Mouse (Mus musculus) hindbrain, embryonic 15.5 days (tissue): ENCODE results near the gene Ccdc9b. TPM values are rescaled to one million over a fixed set of nuclear protein-coding genes. Genes with fewer than 3 reads are reported as not detected.

ENCODE experiments used
- ATAC-seq: fragments of 200-750 bp; cut with Nextera tagmentation; 2 replicates; pipeline ENCODE4 v1.8.0; 2017; ENCODE audit warnings: low read depth, moderate number of reproducible peaks, moderate TSS enrichment; ENCODE audit not compliant: low FRiP score
- H3K27ac ChIP-seq: fragments of 300-500 bp; sonication (generic); replicated peaks from 2 replicates; pipeline ENCODE4 v1.5.1; 2015; ENCODE audit warnings: mild to moderate bottlenecking, inconsistent platforms
- H3K27me3 ChIP-seq: fragments of 300-500 bp; sonication (generic); 2 replicates; pipeline ENCODE4 v1.6.1; 2015; ENCODE audit warnings: control low read depth, inconsistent platforms
- H3K36me3 ChIP-seq: fragments of 300-500 bp; sonication (generic); 2 replicates; pipeline ENCODE4 v1.6.1; 2015; ENCODE audit warnings: control low read depth, inconsistent platforms
- H3K4me1 ChIP-seq: fragments of 300-500 bp; sonication (generic); replicated peaks from 2 replicates; pipeline ENCODE4 v1.6.1; 2015; ENCODE audit warnings: control low read depth, inconsistent platforms
- H3K4me2 ChIP-seq: fragments of 300-500 bp; sonication (generic); 2 replicates; pipeline ENCODE4 v1.6.1; 2015; ENCODE audit warnings: moderate library complexity, mild to moderate bottlenecking, inconsistent platforms
- H3K4me3 ChIP-seq: fragments of 300-500 bp; sonication (generic); 2 replicates; pipeline ENCODE4 v1.5.1; 2015; ENCODE audit warnings: mild to moderate bottlenecking, inconsistent platforms
- H3K9ac ChIP-seq: fragments of 300-500 bp; sonication (generic); 2 replicates; pipeline ENCODE4 v1.6.1; 2015; ENCODE audit warnings: inconsistent platforms
- H3K9me3 ChIP-seq: fragments of 300-500 bp; sonication (generic); 2 replicates; pipeline ENCODE4 v1.6.1; 2016; ENCODE audit warnings: control low read depth, inconsistent platforms
- WGBS: fragments of 180-500 bp; shearing (Covaris S2); methylation state at CpG from one replicate; pipeline ENCODE4 v1.1.7; 2015; 5-methylcytosine and 5-hydroxymethylcytosine counted together
- polyA plus RNA-seq: library from polyadenylated mRNA; unstranded; fragments of >200 nt; fragmentation: Nextera tagmentation; extraction: Ambion mirVana; gene quantifications from 2 replicates; pipeline ENCODE4 v1.2.1, GENCODE M21; 2015

The Ccdc9b gene
- polyA plus RNA-seq, 1 experiment from 2014 or later = 1.0 TPM

DNA sequence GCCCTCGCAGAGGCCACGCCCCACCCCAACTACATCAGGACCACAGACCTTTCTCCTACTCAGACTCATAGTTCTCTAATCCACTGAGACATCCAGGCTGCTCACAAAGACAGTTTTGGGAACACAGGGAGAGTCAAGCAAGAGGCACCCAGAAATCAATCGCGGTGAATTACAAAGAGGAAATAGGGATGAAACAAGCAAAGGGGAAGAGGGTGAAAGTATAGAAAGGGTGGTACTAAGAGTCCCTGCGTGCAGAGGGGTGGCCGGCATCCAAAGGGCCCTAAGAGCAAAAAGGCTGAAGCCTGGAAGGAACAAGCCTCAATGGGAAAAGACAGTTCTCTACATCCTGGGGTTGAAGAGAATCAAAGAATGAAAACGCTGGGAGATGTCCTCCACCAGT lies 17.8 kb downstream of the Ccdc9b start:
- peaks cover 49% of the 10 kb centered on the region for H3K4me1 ChIP-seq
- H3K27ac ChIP-seq = no peak overlapping the region
- peak overlapping the region; percentile 83 for H3K4me3 ChIP-seq
- peak overlapping the region; percentile 93 for H3K4me2 ChIP-seq
- H3K36me3 ChIP-seq = no peaks in the 10 kb centered on the region
- no peak overlapping the region for H3K9ac ChIP-seq
- H3K9me3 ChIP-seq = no peaks in the 10 kb centered on the region
- ATAC-seq = no peak
- H3K27me3 ChIP-seq = peaks cover 13% of the 10 kb centered on the region; the same call in 1 of the 2 replicates
- WGBS = 9% methylated on average over 7 of the region's 7 CpGs

DNA sequence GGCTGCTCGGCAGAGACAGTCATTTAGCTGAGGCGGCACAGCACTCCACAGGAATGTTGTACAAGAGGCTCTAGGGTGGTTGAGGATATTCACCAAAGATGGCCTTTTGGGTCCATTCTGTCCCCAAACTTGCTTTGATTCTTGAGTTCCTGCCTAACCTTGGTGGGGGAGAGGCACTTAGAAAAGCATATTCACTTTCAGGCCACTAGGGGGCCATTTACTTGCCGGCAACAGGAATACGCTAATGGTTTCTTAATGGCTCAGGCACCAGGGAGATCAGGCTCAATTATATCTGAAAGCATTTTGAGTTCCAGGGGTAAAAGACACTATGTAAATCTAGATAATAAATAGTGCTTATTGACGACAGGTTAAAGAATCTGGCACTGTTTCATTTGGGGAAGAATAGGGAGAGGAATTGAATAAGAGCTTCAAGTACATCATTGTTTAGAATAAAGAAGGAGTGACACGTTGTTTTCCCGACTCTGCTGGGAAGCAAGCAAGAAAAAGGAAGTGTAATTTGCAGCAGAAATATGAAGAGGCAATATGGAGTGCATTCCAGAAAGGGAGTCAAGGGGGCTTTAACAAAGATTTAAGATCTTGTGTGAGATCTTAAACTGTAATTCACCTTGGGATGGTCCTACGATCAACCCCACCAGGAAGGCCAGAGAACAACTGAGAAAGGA lies 19.1 kb downstream of the Ccdc9b start:
- H3K36me3 ChIP-seq = no peaks in the 10 kb centered on the region
- no peak overlapping the region for H3K4me2 ChIP-seq
- H3K27me3 ChIP-seq = peaks cover 13% of the 10 kb centered on the region; the same call in 1 of the 2 replicates
- no peaks in the 10 kb centered on the region for H3K9me3 ChIP-seq
- 22% methylated on average over 8 of the region's 8 CpGs for WGBS
- H3K4me3 ChIP-seq = no peak overlapping the region
- no peak overlapping the region for H3K9ac ChIP-seq
- ATAC-seq = no peak
- no peak overlapping the region for H3K27ac ChIP-seq
- peaks cover 37% of the 10 kb centered on the region for H3K4me1 ChIP-seq

- peaks cover 13% of the 10 kb centered on the region; the same call in 1 of the 2 replicates for H3K27me3 ChIP-seq
- 72% methylated on average over 9 of the region's 9 CpGs for WGBS
Measured at GRCm38 (mm10) chr2:118741183-118741582, 21.3 kb downstream of the Ccdc9b start.

DNA sequence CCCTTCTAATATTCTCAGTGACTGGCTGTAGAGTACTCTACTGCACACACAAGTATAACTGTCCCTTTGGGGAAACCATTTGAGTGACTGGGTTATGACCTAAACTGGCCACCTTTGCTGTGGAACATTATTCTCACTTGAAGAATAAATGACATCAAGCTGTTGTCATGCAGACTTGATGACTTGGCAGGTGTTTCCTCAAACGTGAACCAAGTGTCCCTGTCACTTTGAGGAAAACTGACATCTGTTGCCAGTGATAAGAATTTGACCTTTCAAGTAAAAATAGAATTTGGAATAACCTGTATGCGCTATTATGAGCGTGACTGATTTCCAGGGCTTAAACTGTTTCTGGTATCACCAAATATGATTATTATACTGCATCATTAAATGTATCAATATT lies 22.1 kb downstream of the Ccdc9b start:
- Histone ChIP-seq H3K27ac (no peak overlapping the region), H3K9ac (no peak overlapping the region), H3K4me2 (no peak overlapping the region), H3K4me3 (no peak overlapping the region), H3K27me3 (peaks cover 15% of the 10 kb centered on the region; the same call in 1 of the 2 replicates), H3K4me1 (peaks cover 17% of the 10 kb centered on the region), H3K36me3 (no peaks in the 10 kb centered on the region), H3K9me3 (no peaks in the 10 kb centered on the region)
- ATAC-seq = no peak
- WGBS = 69% methylated on average over 3 of the region's 3 CpGs

More at GRCm38 (mm10) chr2:118741183-118741582, 21.3 kb downstream of the Ccdc9b start:
- Histone ChIP-seq H3K9me3 (no peaks in the 10 kb centered on the region), H3K9ac (no peak overlapping the region), H3K4me1 (peaks cover 18% of the 10 kb centered on the region), H3K36me3 (no peaks in the 10 kb centered on the region), H3K4me3 (no peak overlapping the region), H3K27ac (no peak overlapping the region), H3K4me2 (no peak overlapping the region)
- ATAC-seq = no peak

DNA sequence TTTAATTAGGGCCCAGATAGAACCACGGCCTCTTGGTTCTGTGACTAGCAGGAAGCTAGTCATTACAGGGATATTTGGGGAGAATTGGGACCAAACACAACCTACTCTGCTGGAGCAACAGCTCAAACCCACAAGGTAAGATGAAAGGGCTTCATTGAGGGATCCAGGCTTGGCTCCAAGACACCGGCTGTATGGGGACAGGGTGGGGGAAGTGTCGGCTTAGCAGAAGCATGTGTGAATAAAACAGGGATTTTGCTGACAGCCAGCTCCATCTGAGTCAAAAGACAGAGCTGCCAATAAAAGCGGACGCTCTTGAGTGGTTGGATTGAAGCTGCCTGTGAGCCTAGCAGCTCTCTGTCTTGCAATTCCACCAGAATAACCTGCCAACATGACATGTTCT lies 29.1 kb downstream of the Ccdc9b start:
- no peaks in the 10 kb centered on the region; the same call in 1 of the 2 replicates for H3K4me1 ChIP-seq
- no peak overlapping the region for H3K4me3 ChIP-seq
- H3K9ac ChIP-seq = no peak overlapping the region
- H3K27ac ChIP-seq = no peak overlapping the region
- H3K36me3 ChIP-seq = no peaks in the 10 kb centered on the region
- 57% methylated on average over 5 of the region's 5 CpGs for WGBS
- no peaks in the 10 kb centered on the region for H3K9me3 ChIP-seq
- H3K27me3 ChIP-seq = peaks cover 8% of the 10 kb centered on the region; the same call in 1 of the 2 replicates
- no peak for ATAC-seq
- no peak overlapping the region for H3K4me2 ChIP-seq

- H3K4me1 ChIP-seq = no peaks in the 10 kb centered on the region; the same call in 1 of the 2 replicates
- no peak overlapping the region for H3K4me2 ChIP-seq
- no peak overlapping the region for H3K4me3 ChIP-seq
- no peaks in the 10 kb centered on the region for H3K9me3 ChIP-seq
- ATAC-seq = no peak
- 88% methylated on average over 5 of the region's 5 CpGs for WGBS
- no peak overlapping the region for H3K27ac ChIP-seq
- no peaks in the 10 kb centered on the region for H3K36me3 ChIP-seq
- no peak overlapping the region for H3K9ac ChIP-seq
- H3K27me3 ChIP-seq = peaks cover 12% of the 10 kb centered on the region; the same call in 1 of the 2 replicates
Measured at GRCm38 (mm10) chr2:118731981-118732380, 30.5 kb downstream of the Ccdc9b start.

- Histone ChIP-seq H3K4me2 (no peak overlapping the region), H3K27ac (no peak overlapping the region), H3K9me3 (no peaks in the 10 kb centered on the region), H3K36me3 (no peaks in the 10 kb centered on the region), H3K4me3 (no peak overlapping the region), H3K4me1 (no peaks in the 10 kb centered on the region; the same call in 1 of the 2 replicates), H3K27me3 (peaks cover 12% of the 10 kb centered on the region; the same call in 1 of the 2 replicates), H3K9ac (no peak overlapping the region)
- ATAC-seq = no peak
- WGBS = 9% methylated on average over 3 of the region's 3 CpGs
Measured at GRCm38 (mm10) chr2:118730622-118730915, 31.9 kb downstream of the Ccdc9b start.

DNA sequence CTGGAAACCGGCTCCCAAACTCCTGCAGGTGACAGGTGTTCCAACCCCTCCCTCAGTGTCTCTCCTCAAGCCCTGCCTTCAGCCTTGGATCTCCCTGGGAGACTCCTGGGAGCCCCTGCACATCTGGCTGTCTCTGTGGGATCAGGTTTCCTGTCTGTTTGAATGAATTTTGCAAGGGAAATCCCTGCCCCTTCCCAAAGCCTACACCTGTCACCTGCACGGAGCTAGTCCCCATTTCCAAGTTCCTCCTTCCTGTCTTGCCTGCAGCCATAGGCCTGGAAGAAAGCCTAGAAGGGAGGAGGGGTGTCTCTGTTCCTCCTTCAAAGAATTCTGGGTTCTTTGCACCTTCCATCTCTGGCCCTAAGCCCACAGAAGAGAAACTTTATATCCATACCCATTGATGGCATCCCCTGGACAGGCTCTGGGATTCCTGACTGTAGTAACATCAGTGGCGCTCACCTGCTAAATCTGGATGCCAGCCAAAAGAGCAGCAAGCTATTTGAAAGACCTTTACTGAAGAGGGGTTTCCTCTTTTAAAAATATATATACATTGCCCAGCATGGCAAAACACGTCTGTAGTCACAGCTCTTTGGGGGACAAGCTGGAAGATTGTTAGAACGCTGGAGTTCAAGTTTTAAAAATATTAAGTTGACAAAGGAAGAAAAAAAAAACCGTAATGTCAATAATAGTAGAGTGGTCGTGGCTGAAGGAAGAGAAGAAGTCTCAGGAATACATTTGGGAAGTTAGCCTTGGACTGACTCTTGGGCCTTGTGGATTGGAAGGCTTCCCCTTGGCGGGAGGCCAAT lies 32.4 kb downstream of the Ccdc9b start:
- Histone ChIP-seq H3K36me3 (no peaks in the 10 kb centered on the region), H3K9ac (no peak overlapping the region)
- WGBS = 30% methylated on average over 8 of the region's 8 CpGs

GRCm38 (mm10) chr2:118729194-118729593 lies 33.3 kb downstream of the Ccdc9b start:
- no peak overlapping the region for H3K9ac ChIP-seq
- no peaks in the 10 kb centered on the region; the same call in 1 of the 2 replicates for H3K4me1 ChIP-seq
- no peak overlapping the region for H3K4me3 ChIP-seq
- H3K4me2 ChIP-seq = no peak overlapping the region
- 0 out of 2 replicates have a peak, but pooled peaks cover 10% of the 10 kb centered on the region for H3K27me3 ChIP-seq
- no peaks in the 10 kb centered on the region for H3K36me3 ChIP-seq
- 55% methylated on average over 4 of the region's 4 CpGs for WGBS
- H3K9me3 ChIP-seq = no peaks in the 10 kb centered on the region
- ATAC-seq = no peak
- H3K27ac ChIP-seq = no peak overlapping the region

More for the DNA sequence above, 32.4 kb downstream of the Ccdc9b start:
- H3K4me3 ChIP-seq = no peak overlapping the region
- H3K27ac ChIP-seq = no peak overlapping the region
- H3K27me3 ChIP-seq = 0 out of 2 replicates have a peak, but pooled peaks cover 10% of the 10 kb centered on the region
- H3K4me1 ChIP-seq = no peaks in the 10 kb centered on the region; the same call in 1 of the 2 replicates
- ATAC-seq = no peak
- no peaks in the 10 kb centered on the region for H3K9me3 ChIP-seq
- H3K4me2 ChIP-seq = no peak overlapping the region

GRCm38 (mm10) chr2:118728337-118728736 lies 34.1 kb downstream of the Ccdc9b start, which contains the start of gene Plcb2:
Gene Plcb2, minus strand, starts transcription at chr2:118728438.
- H3K4me3 ChIP-seq = no peak within 1 kb of the TSS
- ATAC-seq = 0 out of 2 replicates have a peak, but pooled peaks have one; percentile 14
- no peaks in the 10 kb centered on the region; the same call in 1 of the 2 replicates for H3K4me1 ChIP-seq
- H3K36me3 ChIP-seq = no peaks in the 10 kb centered on the region
- H3K9me3 ChIP-seq = no peaks in the 10 kb centered on the region
- H3K4me2 ChIP-seq = no peak within 1 kb of the TSS
- no peak within 1 kb of the TSS for H3K27ac ChIP-seq
- WGBS = 22% methylated on average over 7 of the region's 7 CpGs
- H3K27me3 ChIP-seq = 0 out of 2 replicates have a peak, but pooled peaks cover 10% of the 10 kb centered on the region
- no peak within 1 kb of the TSS for H3K9ac ChIP-seq

DNA sequence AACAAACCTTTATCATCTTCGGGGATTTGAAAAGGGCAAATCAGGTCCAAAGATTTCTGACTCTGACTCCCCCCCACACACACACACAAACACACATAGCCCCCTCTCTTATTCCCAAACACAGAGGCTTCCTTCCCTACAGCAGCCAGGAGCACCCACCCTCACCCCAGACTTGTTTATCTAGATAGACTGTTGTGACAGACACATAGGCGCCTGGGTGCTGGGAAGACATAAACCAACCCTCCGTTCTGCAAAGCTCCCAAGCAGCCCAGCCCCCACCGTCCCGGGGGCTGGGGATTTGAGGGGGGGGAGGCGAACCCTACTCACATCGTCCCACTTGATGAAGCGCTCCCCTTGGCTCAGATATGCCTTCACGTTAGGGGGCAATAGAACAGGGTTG lies 34.5 kb downstream of the Ccdc9b start:
- Histone ChIP-seq H3K36me3 (no peaks in the 10 kb centered on the region), H3K27me3 (0 out of 2 replicates have a peak, but pooled peaks cover 10% of the 10 kb centered on the region), H3K9ac (no peak overlapping the region), H3K4me3 (no peak overlapping the region), H3K4me1 (no peaks in the 10 kb centered on the region; the same call in 1 of the 2 replicates), H3K9me3 (no peaks in the 10 kb centered on the region), H3K27ac (no peak overlapping the region), H3K4me2 (no peak overlapping the region)
- 36% methylated on average over 9 of the region's 9 CpGs for WGBS
- ATAC-seq = 0 out of 2 replicates have a peak, but pooled peaks have one; percentile 21

- H3K9ac ChIP-seq = no peak overlapping the region
- H3K36me3 ChIP-seq = no peaks in the 10 kb centered on the region
- no peaks in the 10 kb centered on the region; the same call in 1 of the 2 replicates for H3K4me1 ChIP-seq
- H3K4me2 ChIP-seq = no peak overlapping the region
- H3K9me3 ChIP-seq = no peaks in the 10 kb centered on the region
- no peak overlapping the region for H3K27ac ChIP-seq
- no peak overlapping the region for H3K4me3 ChIP-seq
- 0 out of 2 replicates have a peak, but pooled peaks cover 10% of the 10 kb centered on the region for H3K27me3 ChIP-seq
- WGBS = 91% methylated on average over 2 of the region's 2 CpGs
- ATAC-seq = no peak
Measured at GRCm38 (mm10) chr2:118726873-118727272, 35.6 kb downstream of the Ccdc9b start.
